Mouse (Mus musculus) embryo, embryonic 11.5 days (tissue): ENCODE results near the gene Pnpla1.
A peak's percentile ranks its signal among the peaks of the same experiment; 100 is the strongest.
"Not testable (repeated sequence)": the region's sequence is repeated elsewhere in the genome, so short reads cannot be mapped to it uniquely, and the experiment has no call there.

Source experiments
- DNase-seq: peaks from one replicate; pipeline ENCODE4 v3.0.0-alpha.2; 2012; ENCODE audit warnings: low read depth, low spot score

Pnpla1 gene

DNA sequence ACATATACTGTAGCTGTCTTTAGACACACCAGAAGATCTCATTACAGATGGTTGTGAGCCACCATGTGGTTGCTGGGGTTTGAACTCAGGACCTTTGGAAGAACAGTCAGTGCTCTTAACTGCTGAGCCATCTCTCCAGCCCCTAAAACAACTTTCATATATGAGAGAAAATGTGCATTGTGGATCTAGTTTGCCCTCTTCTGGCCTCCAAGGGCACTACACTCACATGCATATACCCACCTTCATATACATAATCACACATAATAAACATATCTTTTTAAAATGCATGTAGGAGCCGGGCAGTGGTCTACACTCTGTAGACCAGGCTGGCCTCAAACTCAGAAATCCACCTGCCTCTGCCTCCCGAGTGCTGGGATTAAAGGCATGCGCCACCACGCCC is 16.3 kb upstream of the Pnpla1 start:
- not testable (repeated sequence) for DNase-seq

DNA sequence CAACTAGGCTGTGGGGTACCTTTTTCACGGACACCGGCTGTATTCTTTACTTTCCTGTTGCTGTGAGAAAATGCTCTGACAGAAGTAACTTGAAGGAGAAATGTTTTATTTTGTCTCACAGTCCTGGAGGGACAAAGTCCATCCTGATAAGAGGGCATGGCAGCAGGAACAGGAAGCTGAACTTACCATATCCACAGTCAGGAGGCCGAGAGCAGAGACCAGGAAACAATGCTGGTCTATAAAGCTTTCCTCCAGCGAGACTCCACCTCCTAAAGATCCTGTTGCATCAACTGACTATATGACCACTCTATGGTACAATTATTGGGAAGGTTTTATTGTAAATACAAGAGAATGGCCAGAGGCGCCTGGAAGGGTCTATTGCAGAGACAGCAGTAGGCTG is 14.5 kb upstream of the Pnpla1 start:
- DNase-seq = no peak

DNA sequence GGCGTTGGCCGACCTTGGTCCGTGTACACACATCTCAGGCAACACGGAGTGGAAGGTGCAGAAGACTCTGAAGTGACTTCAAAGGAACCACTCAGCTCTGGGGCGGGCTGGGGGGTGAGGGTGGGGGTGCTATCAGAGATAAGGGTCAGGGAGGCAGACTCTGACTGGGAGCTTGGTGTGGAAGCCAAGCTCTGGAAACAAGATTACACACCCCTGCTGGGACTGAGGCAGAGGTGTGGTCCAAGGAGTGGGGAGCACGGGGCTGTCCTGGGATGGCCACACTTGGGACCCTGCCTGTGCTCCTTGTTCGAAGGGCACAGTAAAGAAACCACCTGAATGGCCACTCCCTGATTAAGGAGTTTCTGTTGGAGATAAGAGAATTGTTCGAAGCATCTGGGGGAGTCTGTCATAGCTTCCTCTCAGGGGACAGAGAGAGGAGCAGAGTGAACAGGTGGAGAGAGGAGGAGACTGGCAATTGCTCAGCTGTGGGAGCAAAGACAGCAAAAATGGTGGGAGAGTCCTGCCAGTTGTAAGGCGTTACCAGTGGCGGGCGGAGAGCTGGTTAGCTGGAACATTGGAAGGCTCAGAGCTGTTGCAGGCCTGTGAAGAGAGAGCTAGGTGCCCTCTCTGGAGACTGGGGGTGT is 11.1 kb upstream of the Pnpla1 start:
- no peak for DNase-seq

DNA sequence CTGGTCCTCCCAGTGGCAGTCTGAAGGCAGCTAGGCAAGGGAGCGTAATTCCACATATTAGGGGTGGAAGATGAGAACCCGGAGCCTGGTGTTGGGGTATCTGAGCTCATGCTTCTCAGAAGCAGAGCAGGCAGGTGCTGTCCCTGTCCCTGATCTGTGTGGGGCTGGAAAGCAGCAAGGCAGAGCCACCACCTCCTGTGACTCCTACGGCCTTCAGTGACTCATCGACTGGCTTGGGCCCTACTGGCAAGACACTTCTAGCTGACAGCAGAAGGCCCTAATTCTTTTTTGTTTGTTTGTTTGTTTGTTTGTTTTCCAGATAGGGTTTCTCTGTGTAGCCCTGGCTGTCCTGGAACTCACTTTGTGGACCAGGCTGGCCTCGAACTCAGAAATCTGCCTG is 7.7 kb upstream of the Pnpla1 start:
- no peak for DNase-seq

DNA sequence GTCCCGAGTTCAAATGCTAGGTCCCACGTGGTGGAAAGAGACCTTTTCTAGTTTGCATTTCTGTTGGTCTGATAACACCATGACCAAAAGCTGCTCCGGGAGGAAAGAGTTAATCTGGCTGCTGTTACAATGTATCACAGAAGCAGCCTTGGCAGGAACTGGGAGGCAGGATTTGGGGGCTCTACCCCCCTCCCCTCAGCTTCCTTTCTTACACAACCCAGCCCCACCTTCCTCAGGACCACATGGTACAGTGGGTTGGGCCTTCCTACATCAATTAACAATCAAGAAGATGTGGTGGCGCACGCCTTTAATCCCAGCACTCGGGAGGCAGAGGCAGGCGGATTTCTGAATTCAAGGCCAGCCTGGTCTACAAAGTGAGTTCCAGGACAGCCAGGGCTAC is 3.8 kb upstream of the Pnpla1 start:
- DNase-seq = no peak

DNA sequence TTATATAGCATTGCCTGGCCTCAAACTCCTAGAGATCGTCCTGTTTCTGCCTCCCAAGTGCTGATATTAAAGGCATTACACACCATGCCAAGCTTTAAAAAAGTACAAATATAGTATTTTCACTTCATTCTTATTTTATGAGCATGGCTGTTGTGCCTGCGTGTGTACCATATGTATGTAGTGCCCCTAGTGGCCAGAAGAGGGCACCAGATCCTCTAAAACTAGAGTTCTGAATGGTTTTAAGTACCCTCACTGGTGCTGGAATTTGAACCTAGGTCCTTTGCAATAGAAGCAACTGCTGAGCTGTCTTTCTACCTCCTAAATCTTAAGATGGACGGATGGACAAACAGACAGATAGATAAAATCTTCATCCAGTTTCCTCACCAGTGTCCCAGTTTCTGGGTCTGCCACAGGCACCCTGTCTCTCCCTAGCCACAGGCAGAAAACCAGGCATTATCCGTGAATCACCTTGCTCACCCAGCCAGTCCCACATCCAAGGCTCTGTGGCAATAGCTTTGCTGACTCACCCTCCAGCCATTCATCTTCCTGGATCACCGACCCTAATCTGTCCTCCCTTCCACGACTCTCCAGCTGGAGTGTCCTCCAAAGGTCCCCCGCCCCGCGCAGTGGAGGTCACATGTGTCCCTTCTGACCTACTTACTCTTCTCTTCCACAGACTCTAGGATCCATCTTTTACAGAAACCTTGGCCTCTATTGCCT is 2.9 kb upstream of the Pnpla1 start:
- no peak for DNase-seq

DNA sequence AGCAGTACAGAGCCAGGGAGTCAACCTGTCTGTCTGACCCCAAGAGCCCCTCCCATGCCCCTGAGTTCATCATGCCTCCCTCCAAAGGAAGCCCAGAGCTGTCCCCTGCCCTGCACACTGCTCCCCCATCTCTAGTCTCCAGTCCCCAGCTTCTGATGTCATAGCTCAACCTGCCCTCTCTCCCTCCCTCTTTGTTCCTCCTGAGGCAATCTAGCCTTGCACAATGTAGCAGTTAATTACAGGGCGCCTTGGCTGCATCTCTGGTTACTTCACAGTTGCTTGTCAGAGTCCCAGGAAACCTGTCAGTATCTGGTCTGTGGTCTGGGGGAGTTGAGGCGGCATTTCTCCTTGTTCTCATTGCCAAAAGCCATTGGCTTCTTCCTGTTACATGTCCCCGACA is 2.2 kb upstream of the Pnpla1 start:
- DNase-seq = no peak

DNA sequence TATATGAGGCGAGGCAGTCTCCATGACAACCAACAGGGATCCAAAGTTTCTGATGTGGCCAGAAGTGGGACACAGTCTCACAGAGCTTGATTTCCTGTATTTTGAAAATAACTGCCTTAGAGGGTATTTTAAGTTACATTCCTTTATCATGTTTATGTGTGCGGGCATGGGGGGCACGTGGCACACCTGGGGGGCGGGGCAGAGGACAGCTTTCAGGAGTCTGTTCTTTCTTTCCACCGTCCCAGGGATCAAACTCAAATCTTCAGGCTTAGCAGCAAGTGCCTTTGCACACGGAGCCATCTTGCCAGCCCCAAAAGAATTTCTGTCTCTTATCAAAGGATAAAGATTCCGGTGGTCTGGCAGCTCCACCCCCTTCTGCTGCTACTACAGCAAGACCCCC is 5.7 kb downstream of the Pnpla1 start:
- no peak for DNase-seq

DNA sequence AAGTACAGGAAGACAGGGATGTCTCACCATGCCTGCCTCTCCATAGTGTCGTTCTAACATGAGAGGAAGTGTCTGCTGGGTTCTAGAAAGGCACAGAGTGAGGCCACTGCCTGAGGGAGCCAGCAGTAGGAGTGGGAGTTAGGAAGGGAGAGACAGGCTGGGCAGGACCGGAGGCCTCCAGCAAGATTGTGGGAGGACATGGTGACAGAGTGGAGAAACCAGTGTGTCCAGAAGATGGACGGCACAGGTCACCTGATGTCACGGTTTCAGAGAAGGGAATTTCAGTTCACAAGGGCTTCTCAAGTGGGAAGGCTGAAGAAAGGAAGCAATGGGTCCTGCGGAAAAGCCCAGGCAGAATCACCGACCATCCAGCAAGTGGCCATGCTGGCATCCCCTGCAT is 6.3 kb downstream of the Pnpla1 start:
- DNase-seq = no peak

DNA sequence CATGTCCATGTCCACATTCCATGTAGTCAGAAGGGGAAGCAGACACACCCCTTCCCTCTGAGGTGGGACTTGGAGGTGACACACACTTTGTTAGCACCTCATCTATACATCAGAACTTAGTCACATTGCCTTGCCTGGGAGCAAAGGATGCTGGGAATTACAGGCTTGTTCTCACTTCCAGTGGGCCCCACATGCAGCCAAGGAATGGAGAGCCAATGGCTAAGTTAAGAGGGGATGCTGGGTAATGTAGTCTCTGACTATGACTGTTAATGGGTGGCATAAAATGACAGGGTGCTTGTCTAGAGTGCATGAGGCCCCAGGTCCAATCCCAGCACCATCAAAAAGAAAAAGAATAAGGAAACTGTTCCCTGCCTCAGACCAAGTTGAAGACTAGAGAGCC is 8.7 kb downstream of the Pnpla1 start:
- DNase-seq = no peak

DNA sequence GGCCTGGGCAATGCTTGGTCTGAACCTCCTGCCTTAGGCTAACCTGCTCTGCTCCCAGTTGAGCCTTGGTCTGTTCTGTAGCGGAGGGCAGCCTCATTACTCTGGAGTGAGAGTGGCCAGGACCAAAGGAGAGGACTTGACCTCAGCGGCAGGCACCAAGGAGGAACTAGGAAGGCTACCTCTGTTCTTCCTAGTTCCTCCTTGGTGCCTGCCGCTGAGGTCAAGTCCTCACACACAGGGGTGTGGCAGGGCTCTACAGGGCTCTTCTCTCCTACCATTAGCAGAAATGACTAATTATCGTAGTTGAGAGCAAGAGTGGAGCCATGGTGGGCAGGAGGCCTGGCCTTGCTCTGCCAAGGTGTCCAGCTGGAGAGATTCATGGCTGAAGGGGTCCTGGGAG is 9.2 kb downstream of the Pnpla1 start:
- DNase-seq = no peak

DNA sequence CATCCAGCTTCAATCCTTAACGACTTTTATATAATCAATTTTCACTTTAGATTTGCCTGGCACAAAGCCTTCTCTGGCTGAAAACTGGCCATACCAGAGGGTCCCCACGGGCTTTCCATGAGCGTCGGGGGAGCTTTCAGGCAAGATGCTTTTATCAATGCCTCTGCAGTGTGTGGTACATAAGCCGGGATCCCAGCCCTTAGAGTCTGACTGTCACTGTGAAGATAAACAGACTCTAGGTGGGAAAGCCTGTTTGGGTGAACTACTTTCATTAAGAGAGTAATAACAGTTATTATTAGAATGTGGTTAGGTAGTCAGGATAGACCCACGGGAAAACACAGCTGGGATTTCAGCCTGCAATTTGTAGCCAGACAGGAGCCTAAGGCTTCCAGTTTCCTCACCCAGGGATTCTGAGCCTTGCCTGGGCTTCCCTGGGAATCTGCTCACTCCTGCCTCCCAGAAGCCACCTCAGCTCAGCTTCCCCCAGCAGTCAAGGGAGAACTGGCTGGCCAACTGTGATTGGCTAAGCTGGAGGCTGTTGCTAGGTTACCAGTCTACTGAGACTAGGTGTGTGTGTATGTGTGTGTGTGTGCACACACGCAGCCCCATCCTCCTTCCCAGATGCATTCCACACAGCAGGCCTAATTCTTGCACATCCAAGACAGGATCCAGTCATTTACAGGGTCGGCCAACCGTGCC is 11.3 kb downstream of the Pnpla1 start:
- DNase-seq = no peak

DNA sequence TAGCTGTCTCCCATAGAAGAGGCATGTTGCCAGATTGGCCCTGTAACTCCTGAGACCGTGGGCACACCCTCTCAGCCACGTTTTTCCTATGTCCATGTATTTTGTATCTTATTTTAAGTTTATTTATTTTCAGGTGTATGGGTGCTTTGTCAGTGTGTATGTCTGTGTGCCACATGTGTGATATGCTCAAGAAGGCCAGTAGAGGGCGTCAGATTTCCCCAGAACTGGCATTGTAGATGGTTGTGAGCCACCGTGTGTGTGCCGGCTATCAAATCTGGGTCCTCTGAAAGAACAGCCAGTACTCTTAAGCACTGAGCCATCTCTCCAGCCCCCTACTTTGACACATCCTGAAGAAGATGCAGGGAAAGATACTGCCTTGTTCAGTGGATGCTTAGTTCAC is 12.2 kb downstream of the Pnpla1 start:
- no peak for DNase-seq

DNA sequence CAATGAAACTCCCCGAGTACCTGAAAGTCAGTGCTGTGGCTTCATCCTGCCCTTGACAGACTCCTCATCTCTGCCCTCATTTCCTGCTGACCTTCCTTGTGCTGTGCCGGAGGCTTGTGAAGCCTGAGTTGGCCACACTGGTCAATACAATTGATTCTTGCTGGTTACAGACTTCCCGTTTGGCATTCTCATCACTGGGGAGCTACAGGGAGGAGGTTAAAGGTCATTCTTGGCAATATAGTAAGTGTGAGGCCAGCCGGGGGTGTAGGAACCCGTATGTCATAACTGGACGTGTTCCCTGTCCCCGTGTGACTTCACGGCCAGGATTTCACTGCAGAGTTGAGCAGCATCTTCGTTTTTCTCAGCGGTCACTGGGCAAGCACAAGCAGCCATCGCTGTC is 13.6 kb downstream of the Pnpla1 start:
- no peak for DNase-seq

DNA sequence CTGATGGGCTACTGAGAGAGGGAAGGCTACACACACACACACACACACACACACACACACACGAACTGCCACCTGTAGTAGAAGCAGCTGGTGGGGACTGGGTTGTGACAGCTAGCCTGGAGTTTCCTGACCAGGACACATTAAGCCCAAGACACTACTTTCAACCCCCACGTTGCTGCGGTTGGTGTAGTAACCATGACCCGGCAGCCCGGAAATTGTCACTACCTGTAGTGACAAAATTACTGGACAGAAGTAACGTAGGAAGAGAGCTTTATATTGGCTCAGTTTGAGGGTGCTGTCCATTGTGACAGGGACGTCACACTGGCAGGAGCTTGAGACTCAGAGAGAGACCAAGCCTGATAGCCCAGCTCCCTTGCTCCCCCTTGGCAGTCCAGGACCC is 14.1 kb downstream of the Pnpla1 start:
- no peak for DNase-seq

DNA sequence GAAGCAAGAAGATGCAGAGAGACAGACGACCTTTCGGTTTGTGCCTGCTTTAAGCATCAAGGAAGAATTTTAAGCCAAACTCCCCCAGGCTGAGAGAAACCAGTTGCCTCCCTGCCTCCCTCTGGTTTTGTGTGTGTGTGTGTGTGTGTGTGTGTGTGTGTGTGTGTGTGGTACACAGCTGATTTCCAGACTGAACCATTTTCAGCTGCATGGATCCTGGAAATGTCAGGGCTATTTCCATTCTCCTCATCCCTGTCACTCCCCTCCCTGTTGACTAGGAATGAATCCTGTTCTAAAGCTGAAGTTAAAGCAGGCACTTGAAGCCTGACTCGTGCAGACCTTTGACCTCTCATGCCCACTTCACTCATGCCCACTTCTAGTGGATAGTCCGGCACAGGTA is 16.0 kb downstream of the Pnpla1 start:
- DNase-seq = no peak

DNA sequence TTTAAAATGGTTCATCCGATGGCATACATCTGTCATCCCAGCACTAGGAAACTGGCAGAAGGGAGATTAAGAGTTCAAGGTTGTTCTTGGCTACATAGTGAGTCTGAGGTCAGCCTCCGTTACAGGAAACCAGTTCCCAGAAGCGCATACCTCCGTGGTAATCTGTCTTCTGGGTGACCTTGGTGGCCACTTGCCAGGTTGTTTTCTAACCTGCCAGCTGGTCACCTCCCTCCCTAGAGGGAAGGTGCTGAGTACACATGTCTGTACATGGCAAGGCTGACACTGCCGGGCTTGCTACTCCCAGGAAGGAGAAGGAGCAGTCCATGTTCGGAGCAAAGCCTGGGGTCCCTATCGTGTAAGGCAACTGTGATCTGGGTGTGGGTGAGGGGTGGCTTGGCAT is 16.6 kb downstream of the Pnpla1 start:
- no peak for DNase-seq

DNA sequence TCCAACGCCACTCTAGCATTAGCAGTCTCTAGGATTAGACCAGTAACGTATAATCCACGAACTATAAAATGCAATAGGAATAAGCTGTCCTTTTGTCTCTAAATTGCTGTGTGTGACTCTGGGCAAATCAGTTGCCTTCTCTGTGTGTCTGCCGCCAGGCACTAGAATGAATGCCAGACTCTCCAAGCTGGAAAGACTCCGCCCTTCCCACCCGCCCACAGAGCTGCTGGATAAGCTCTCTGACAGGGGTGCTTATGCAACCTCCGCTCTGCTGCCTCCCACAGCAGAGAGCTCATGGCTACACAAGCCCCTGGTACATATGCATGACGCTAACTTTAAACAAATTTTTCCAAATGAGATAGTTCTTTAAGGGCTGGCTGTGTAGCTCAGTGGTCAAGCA is 17.1 kb downstream of the Pnpla1 start:
- no peak for DNase-seq

DNA sequence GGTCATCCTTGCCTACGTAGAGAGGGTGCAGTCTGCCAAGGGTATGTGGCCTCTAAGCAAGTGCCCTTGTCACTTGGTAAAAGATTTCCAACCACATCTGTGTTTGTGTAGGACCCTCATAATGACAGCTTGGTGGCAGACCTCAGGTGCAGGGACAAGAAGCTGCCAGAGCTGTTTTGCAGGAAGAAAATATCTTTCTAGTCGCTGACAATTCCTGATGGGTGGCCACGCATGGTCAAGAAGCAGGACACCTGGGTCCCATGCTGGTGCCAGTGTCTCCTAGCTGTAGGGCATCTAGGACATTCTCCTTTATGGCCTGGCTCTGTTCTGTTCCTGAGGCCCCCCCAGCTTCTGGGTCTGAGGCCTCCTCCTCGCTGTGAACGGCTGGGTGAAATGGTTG is 18.1 kb downstream of the Pnpla1 start:
- no peak for DNase-seq

DNA sequence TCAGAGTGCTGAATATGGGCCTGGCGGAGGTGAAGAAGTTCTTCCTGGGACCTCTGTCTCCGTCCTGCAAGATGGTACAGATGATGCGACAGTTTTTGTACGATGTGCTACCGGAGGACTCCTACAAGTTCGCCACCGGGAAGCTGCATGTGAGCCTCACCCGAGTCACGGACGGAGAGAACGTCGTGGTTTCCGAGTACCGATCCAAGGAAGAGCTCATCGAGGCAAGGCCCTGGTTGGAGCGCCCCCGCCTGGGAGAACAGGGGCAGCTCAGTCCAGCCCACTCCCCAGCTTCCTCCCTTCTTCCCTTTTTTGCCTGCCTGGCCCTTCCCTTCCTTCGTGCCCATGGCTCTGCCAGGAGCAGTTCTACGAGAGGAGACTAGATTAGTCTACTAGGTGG is 18.6 kb downstream of the Pnpla1 start:
- no peak for DNase-seq

DNA sequence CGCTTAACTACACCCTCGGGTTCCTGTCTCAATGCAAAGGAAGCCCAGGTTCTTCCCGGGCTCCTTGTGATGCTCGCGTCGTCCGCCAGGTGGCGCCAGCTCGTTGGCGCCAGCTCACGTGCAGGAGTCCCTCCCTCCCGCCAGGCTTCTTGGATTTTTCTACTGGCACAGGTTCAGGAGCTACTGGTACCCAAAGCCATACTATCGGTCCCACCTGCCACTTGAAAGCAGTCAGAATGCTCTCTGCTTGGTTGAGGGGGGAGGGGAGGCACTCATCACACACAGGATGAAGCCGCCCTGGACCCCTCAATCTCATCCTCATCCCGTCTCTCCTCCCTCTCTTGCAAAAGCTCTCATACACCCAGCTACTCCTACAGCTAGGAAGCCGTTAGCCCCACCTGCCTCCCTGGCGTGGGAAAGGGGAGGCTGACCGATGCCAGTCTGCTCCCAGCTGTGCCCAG is 21.8 kb downstream of the Pnpla1 start:
- peak; percentile 79 for DNase-seq

DNA sequence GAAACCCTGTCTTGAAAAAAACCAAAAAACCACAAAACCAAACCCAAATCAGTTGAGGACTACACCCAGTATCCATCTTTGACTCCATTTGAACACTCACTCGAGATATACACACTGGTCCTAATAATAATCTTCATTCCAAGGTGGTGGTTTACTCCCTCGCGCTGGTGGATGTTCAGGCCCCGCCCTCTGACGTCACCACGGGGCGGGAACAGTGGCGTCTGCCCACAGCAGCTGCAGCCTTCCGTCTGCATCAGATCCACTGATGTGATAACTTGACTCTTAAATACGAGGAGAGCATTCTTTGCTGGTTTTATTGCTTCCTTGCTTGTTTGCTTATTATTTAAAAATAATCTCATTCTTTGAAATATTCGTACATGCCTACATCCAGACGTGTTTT is 24.1 kb downstream of the Pnpla1 start:
- peak; percentile 54 for DNase-seq

DNA sequence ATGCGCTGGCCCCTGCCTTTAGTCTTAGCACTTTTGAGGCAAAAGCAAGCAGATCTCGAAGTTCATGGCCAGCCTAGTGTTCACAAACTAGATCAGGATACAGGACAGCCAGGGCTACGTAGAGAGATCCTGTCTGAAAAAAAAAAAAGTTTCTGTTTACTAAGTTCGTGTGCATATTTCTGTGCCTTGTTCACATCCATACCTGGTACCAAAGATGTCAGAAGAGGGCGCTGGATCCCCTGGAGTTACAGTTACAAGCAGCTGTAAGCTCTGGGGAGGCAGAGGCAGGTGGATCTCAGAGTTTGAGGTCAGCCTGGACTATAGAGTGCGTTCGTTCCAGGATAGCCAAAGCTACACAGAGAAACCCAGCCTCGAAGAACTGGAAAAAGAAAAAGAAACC is 24.6 kb downstream of the Pnpla1 start:
- DNase-seq = no peak
